Mouse (Mus musculus) liver, embryonic 14.5 days (tissue): Measurements from ENCODE around the gene Uqcr11. TPM values are rescaled to one million over a fixed set of nuclear protein-coding genes. Genes with fewer than 3 reads are reported as not detected.

Experiments
- ATAC-seq: fragments of 200-750 bp; cut with Nextera tagmentation; 2 replicates; pipeline ENCODE4 v1.8.0; 2017; ENCODE audit warnings: moderate number of reproducible peaks, mild to moderate bottlenecking, moderate library complexity; ENCODE audit not compliant: insufficient read depth
- DNase-seq, 3 experiments: peaks; one replicate each; pipeline ENCODE4 v3.0.0-alpha.2; 2012 to 2013; ENCODE audit warnings: low read depth in 3 of 3, low spot score in 3 of 3
- H3K27ac ChIP-seq: fragments of 300-500 bp; sonication (generic); 2 replicates; pipeline ENCODE4 v1.5.1; 2014; ENCODE audit warnings: moderate library complexity, mild to moderate bottlenecking, control low read depth, inconsistent platforms
- H3K27me3 ChIP-seq: fragments of 300-500 bp; sonication (generic); 2 replicates; pipeline ENCODE4 v1.6.1; 2014; ENCODE audit warnings: mild to moderate bottlenecking, low read length, moderate library complexity; ENCODE audit not compliant: control insufficient read depth, insufficient read depth
- H3K36me3 ChIP-seq: fragments of 300-500 bp; sonication (generic); replicated peaks from 2 replicates; pipeline ENCODE4 v1.6.1; 2014; ENCODE audit warnings: low read depth; ENCODE audit not compliant: control insufficient read depth, insufficient read depth
- H3K4me1 ChIP-seq, 2 experiments: fragments of 200-500 bp in 1 of 2; fragments of 300-500 bp in 1 of 2; sonication (generic) in 1 of 2; replicated peaks; 2 replicates each; pipeline ENCODE4 v1.6.1; 2012 to 2014; ENCODE audit warnings: antibody characterized with exemption in 1 of 2, inconsistent platforms in 1 of 2, low read length in 1 of 2; ENCODE audit not compliant: control insufficient read depth in 2 of 2, insufficient read depth in 2 of 2
- H3K4me2 ChIP-seq: fragments of 300-500 bp; sonication (generic); 2 replicates; pipeline ENCODE4 v1.6.1; 2014; ENCODE audit warnings: low read depth, mild to moderate bottlenecking, control low read depth, moderate library complexity
- H3K4me3 ChIP-seq, 2 experiments: fragments of 200-500 bp in 1 of 2; fragments of 300-500 bp in 1 of 2; sonication (generic) in 1 of 2; 2 replicates each; pipeline ENCODE4 v1.5.1; 2012 to 2014; ENCODE audit warnings: low read depth in 2 of 2, low read length in 2 of 2, mild to moderate bottlenecking in 2 of 2, control low read depth in 1 of 2, inconsistent platforms in 1 of 2, moderate library complexity in 1 of 2; ENCODE audit not compliant: insufficient read depth in 1 of 2
- H3K9ac ChIP-seq: fragments of 300-500 bp; sonication (generic); replicated peaks from 2 replicates; pipeline ENCODE4 v1.6.1; 2014; ENCODE audit warnings: mild to moderate bottlenecking, control low read depth, moderate library complexity
- H3K9me3 ChIP-seq: fragments of 300-500 bp; sonication (generic); 2 replicates; pipeline ENCODE4 v1.6.1; 2016; ENCODE audit warnings: low read length, mixed read lengths; ENCODE audit not compliant: control insufficient read depth
- CTCF ChIP-seq: IDR thresholded peaks from 2 replicates; pipeline ENCODE4 v1.5.1; 2016; ENCODE audit warnings: antibody characterized with exemption, low read depth, control low read depth
- EP300 ChIP-seq: IDR thresholded peaks from 2 replicates; pipeline ENCODE4 v1.6.1; 2016; ENCODE audit warnings: antibody characterized with exemption, low read depth
- WGBS: fragments of 180-500 bp; shearing (Covaris S2); extraction: QIAGEN DNeasy Blood & Tissue Kit; methylation state at CpG from one replicate; pipeline ENCODE4 v1.1.7; 2014; ENCODE audit not compliant: insufficient replicate concordance; 5-methylcytosine and 5-hydroxymethylcytosine counted together
- polyA plus RNA-seq, 2 experiments: library from polyadenylated mRNA; depleted of rRNA in 1 of 2; stranded (reverse) in 1 of 2; unstranded in 1 of 2; fragments of >200 nt; fragmentation: Nextera tagmentation in 1 of 2; extraction: Ambion mirVana in 1 of 2; gene quantifications; 2 replicates each; pipeline versions ENCODE4 v1.2.1 to v1.2.3; 2012 to 2014

Uqcr11 gene
- polyA plus RNA-seq, 2 experiments = 571 to 729 TPM

- WGBS = 6% methylated on average over 12 of the region's 12 CpGs
- ATAC-seq = no peak
- Histone ChIP-seq H3K36me3 (no peaks in the 10 kb centered on the region), H3K9me3 (no peaks in the 10 kb centered on the region), H3K4me1 (0 out of 4 replicates have a peak, but pooled peaks cover 0 to 2% of the 10 kb centered on the region in 2 experiments), H3K4me2 (no peak overlapping the region), H3K4me3 (no peak overlapping the region), H3K27ac (no peak overlapping the region), H3K27me3 (no peaks in the 10 kb centered on the region; the same call in 1 of the 2 replicates), H3K9ac (no peak overlapping the region)
- DNase-seq = no peak
- TF ChIP-seq EP300 = no peak
- no peak for TF ChIP-seq CTCF
These were observed 35.1 kb downstream of the Uqcr11 start for GRCm38 (mm10) chr10:80371411-80371966.

DNA sequence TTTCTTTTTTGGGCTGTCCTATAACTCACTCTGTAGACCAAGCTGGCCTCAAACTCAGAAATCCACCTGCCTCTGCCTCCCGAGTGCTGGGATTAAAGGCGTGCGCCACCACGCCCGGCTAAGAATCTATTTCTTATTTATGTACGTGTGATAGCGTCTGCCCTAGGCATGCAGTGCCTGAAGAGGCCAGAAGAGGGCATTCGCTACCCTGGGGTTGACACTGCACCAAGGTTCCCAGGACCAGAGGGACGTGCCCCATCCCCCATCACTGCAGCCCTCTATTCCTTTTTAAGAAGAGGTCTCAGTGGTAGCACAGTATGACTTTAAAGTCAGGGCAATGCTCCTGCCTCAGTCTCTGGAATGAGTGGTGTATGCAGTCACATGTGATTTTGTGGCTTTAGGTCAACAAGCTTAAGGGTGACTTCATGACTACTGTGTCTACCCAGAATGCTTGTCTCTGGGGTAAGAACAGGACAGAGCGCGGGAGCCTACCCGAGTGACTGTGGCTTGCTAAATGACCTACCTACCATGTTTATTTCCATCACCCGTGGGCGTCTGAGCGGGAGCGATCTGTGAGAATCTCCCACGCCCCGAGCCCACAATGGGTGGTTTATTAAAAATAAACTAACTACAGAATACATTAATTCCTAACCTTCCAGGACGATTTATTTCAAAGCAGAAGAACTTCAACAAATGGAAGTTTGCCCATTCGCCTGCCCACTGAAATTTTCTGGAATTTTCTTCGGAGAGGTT is 36.5 kb downstream of the Uqcr11 start:
- no peak overlapping the region for H3K27ac ChIP-seq
- DNase-seq (no peak), ATAC-seq (no peak; the same call in 1 of the 2 replicates)
- no peaks in the 10 kb centered on the region; the same call in 1 of the 2 replicates for H3K27me3 ChIP-seq
- H3K4me3 ChIP-seq = no peak overlapping the region
- no peaks in the 10 kb centered on the region for H3K36me3 ChIP-seq
- no peak overlapping the region for H3K9ac ChIP-seq
- TF ChIP-seq EP300 (no peak), CTCF (peak; percentile 73)
- 66% methylated on average over 21 of the region's 21 CpGs for WGBS
- H3K4me2 ChIP-seq = no peak overlapping the region
- no peaks in the 10 kb centered on the region for H3K9me3 ChIP-seq
- 0 out of 4 replicates have a peak, but pooled peaks cover 0 to 2% of the 10 kb centered on the region in 2 experiments for H3K4me1 ChIP-seq

DNA sequence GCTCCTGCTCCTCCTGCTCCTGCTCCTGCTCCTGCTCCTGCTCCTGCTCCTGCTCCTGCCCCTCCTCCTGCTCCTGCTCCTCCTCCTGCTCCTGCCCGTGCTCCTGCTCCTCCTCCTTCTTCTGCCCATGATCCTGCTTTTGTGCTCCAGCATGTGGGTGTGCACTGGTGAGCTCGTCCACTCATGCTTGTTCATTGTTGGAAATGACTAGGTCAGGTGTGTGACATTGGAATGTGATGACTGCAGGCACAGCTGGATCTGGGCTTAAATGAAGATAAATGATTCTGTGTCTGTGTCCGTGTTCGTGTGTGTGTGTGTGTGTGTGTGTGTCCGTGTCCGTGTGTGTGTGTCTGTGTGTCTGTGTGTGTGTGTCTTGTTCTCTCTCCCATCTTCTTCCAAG is 38.2 kb downstream of the Uqcr11 start:
- H3K27me3 ChIP-seq = peaks cover 4% of the 10 kb centered on the region
- WGBS = 79% methylated on average over 6 of the region's 6 CpGs
- H3K9me3 ChIP-seq = no peaks in the 10 kb centered on the region
- DNase-seq = no peak
- no peak overlapping the region for H3K4me3 ChIP-seq
- no peaks in the 10 kb centered on the region for H3K36me3 ChIP-seq
- H3K4me1 ChIP-seq = 0 out of 4 replicates have a peak, but pooled peaks cover 0 to 2% of the 10 kb centered on the region in 2 experiments
- no peak for TF ChIP-seq CTCF
- no peak for TF ChIP-seq EP300
- no peak overlapping the region for H3K27ac ChIP-seq
- H3K4me2 ChIP-seq = no peak overlapping the region
- ATAC-seq = no peak
- H3K9ac ChIP-seq = no peak overlapping the region

- Histone ChIP-seq H3K9ac (no peak overlapping the region), H3K36me3 (no peaks in the 10 kb centered on the region), H3K9me3 (no peaks in the 10 kb centered on the region), H3K27me3 (peaks cover 4% of the 10 kb centered on the region), H3K4me1 (0 out of 4 replicates have a peak, but pooled peaks cover 0 to 2% of the 10 kb centered on the region in 2 experiments), H3K4me2 (no peak overlapping the region), H3K27ac (no peak overlapping the region), H3K4me3 (no peak overlapping the region)
- ATAC-seq (no peak), DNase-seq (no peak)
- TF ChIP-seq EP300 = no peak
- TF ChIP-seq CTCF = no peak
- WGBS = 45% methylated on average over 5 of the region's 5 CpGs
These were observed 38.7 kb downstream of the Uqcr11 start for GRCm38 (mm10) chr10:80367954-80368353.

DNA sequence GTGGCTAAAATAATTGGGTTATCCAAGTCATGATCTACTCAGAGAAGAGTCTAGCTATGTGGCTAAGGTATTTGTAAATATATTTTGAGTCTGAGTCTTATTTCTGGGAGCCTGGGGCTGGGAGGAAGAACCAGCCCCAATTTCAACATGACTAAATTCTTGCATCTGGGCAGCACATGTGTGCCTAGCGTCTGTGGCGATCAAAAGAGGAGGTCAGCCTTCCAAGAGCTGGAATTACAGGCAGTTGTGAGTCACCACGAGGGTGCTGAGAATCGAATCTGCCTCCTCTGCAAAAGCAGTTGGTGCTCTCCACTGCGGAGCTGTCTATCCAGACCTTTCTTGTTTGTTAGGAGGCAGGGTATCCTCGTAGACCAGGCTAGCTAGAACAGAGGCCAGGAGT is 40.9 kb downstream of the Uqcr11 start:
- ATAC-seq (no peak), DNase-seq (no peak)
- Histone ChIP-seq H3K9me3 (no peaks in the 10 kb centered on the region), H3K4me2 (no peak overlapping the region), H3K4me1 (no peaks in the 10 kb centered on the region), H3K36me3 (no peaks in the 10 kb centered on the region), H3K9ac (no peak overlapping the region), H3K27ac (no peak overlapping the region), H3K27me3 (peaks cover 4% of the 10 kb centered on the region), H3K4me3 (no peak overlapping the region)
- WGBS = 42% methylated on average over 6 of the region's 6 CpGs
- TF ChIP-seq EP300 = no peak
- no peak for TF ChIP-seq CTCF
